ENCODE assay signal across 8 mouse cellular contexts in the genomic region with DNA sequence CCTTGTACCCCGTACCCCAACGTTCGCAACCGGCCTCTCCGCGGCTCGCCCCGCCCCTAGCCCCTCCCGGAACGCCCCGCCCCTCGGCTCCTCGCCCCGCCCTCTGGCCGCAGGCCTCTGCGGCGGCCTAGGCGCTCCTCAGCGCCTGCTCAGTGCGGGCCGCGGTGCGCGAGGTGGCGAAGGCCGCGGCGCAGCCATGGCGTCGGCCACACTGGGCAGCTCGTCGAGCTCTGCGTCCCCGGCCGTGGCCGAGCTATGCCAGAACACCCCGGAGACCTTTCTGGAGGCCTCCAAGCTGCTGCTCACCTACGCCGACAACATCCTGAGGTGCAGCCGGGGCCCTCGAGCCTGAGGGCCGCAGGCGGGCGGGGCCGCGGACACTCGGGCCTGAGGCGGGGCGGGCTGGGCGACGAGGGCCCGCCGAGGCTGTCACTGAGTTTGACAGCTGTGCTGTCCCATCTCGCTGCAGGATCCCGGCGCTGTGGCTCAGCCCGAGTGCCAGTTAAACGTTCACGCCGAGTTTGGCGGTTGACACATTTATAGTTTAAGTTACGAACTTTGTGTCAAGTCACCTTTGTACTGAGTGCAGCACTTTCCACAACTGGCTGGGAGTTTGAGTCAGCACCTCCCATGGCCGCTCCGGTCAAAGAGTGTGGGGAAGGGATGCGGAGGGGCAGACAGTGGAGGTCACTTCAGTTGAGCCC. TPM values are rescaled to one million over a fixed set of nuclear protein-coding genes. Genes with fewer than 3 reads are reported as not detected.
DNase-seq lines count a peak whose midpoint lies in the region; ATAC-seq and TF ChIP-seq lines count a peak whose summit lies in the region.

Gene Ngly1 (plus strand): TSS at position 110 of the 704 bp plus-strand sequence.
Gene Oxsm (minus strand): TSS at position 638 of the 704 bp plus-strand sequence.

- H3K9me3 ChIP-seq in kidney, embryonic 14.5 days (ENCODE audit: control insufficient read depth, low read length) = no peaks in the 10 kb centered on the region

- whole genome bisulfite sequencing in bone marrow, adult 2 months = 1% methylated on average over 65 of the region's 65 CpGs
- under 1% methylated on average over 60 of the region's 65 CpGs for WGBS in kidney, embryonic 14.5 days

- H3K4me1 ChIP-seq in bone marrow, adult 2 months (ENCODE audit: control insufficient read depth, insufficient read depth, low read length) = peaks cover 3% of the 10 kb centered on the region; the same call in 1 of the 2 replicates
- no peaks in the 10 kb centered on the region for H3K4me1 ChIP-seq in embryonic fibroblast, embryonic 13.5 days (ENCODE audit: control insufficient read depth, insufficient read depth, low read length)
- H3K4me1 ChIP-seq in kidney, embryonic 14.5 days (ENCODE audit: control insufficient read depth, insufficient read depth, low read length) = peaks cover 4% of the 10 kb centered on the region; the same call in 1 of the 2 replicates

- TF ChIP-seq CTCF in bone marrow, adult 2 months (IDR thresholded peaks at IDR 0.05; ENCODE audit: control insufficient read depth, insufficient read depth, low read length) = no peak
- no peak for TF ChIP-seq CTCF in embryonic fibroblast, embryonic 13.5 days (IDR thresholded peaks at IDR 0.05; ENCODE audit: borderline replicate concordance, insufficient read depth, low read length)

- ATAC-seq in kidney, embryonic 14.5 days (ENCODE audit: low FRiP score, low TSS enrichment) = peak; percentile 100

- no peaks in the 10 kb centered on the region for H3K36me3 ChIP-seq in kidney, embryonic 14.5 days (ENCODE audit: control insufficient read depth, insufficient read depth, low read length)

- DNase-seq in 416B (ENCODE audit: low read depth) = peak; percentile 76
- peak; percentile 86 to 89 for DNase-seq in heart, adult 9 months (ENCODE audit: low spot score in 2 of 2)
- peak; percentile 94 for DNase-seq in liver
- peak; percentile 36 to 73 for DNase-seq in monocyte, adult 2 months (ENCODE audit: low read depth in 1 of 2, low spot score in 2 of 2)
- peak; percentile 81 to 86 for DNase-seq in spleen, postnatal 14 days (ENCODE audit: low spot score in 2 of 2)

- H3K27me3 ChIP-seq in kidney, embryonic 14.5 days (ENCODE audit: control insufficient read depth, insufficient read depth, low read length) = no peaks in the 10 kb centered on the region

- peak within 1 kb of the TSS; percentile 94 for H3K9ac ChIP-seq in kidney, embryonic 14.5 days (ENCODE audit: low read depth, low read length)

- peak within 1 kb of the TSS; percentile 96 for H3K4me3 ChIP-seq in bone marrow, adult 2 months (replicated peaks; ENCODE audit: control insufficient read depth, low read depth, low read length)
- H3K4me3 ChIP-seq in embryonic fibroblast, embryonic 13.5 days (ENCODE audit: insufficient read depth, low read length) = peak within 1 kb of the TSS; percentile 68
- H3K4me3 ChIP-seq in kidney, embryonic 14.5 days (ENCODE audit: low read length) = peak within 1 kb of the TSS; percentile 72

- peak; percentile 99 for TF ChIP-seq POLR2A in bone marrow, adult 2 months (IDR thresholded peaks at IDR 0.05; ENCODE audit: borderline replicate concordance, control insufficient read depth, low read depth, low read length)
- TF ChIP-seq POLR2A in embryonic fibroblast, embryonic 13.5 days (IDR thresholded peaks at IDR 0.05; ENCODE audit: low read depth, low read length) = peak; percentile 95

- H3K4me2 ChIP-seq in kidney, embryonic 14.5 days (replicated peaks; ENCODE audit: low read depth, low read length) = peak within 1 kb of the TSS; percentile 82

- peak within 1 kb of the TSS; percentile 99 for H3K27ac ChIP-seq in bone marrow, adult 2 months (ENCODE audit: control insufficient read depth, insufficient read depth, low read depth, low read length, poor library complexity)
- H3K27ac ChIP-seq in embryonic fibroblast, embryonic 13.5 days (ENCODE audit: insufficient read depth, low read length) = peak within 1 kb of the TSS; percentile 56
- H3K27ac ChIP-seq in kidney, embryonic 14.5 days (ENCODE audit: low read depth, low read length) = peak within 1 kb of the TSS; percentile 72

RNA-seq across cellular contexts. Expression of gene Ngly1, which starts in this region (rescaled TPM):
- polyA plus RNA-seq in bone marrow, adult 2 months (2011; ENCODE audit: insufficient read depth, insufficient read length, low replicate concordance, missing spikeins) = 10.9 and 12.7 TPM in 2 replicates
- polyA plus RNA-seq in embryonic fibroblast, embryonic 13.5 days (2011; ENCODE audit: insufficient read length, low read depth, missing spikeins) = 30.9 and 45.1 TPM in 2 replicates
- polyA plus RNA-seq in kidney, embryonic 14.5 days (2014; fragmentation: Nextera tagmentation; extraction: Ambion mirVana) = 28.4 and 36.6 TPM in 2 replicates

RNA-seq across cellular contexts. Expression of gene Oxsm, which starts in this region (rescaled TPM):
- 2.3 and 3.6 TPM in 2 replicates for polyA plus RNA-seq in bone marrow, adult 2 months (2011; ENCODE audit: insufficient read depth, insufficient read length, low replicate concordance, missing spikeins)
- polyA plus RNA-seq in embryonic fibroblast, embryonic 13.5 days (2011; ENCODE audit: insufficient read length, low read depth, missing spikeins) = 7.7 and 8.1 TPM in 2 replicates
- polyA plus RNA-seq in kidney, embryonic 14.5 days (2014; fragmentation: Nextera tagmentation; extraction: Ambion mirVana) = 0.64 and 2.3 TPM in 2 replicates

Comparison
In these comparisons a context has a peak if more than half of its experiments do, and no peak if none do; other contexts are left out.
1. Peak in every context shown above with its lines: DNase-seq, ATAC-seq, H3K4me3 ChIP-seq and H3K27ac ChIP-seq.